Mouse (Mus musculus) stomach, postnatal 0 days (tissue): Measurements from ENCODE around the gene Fip1l1.

Experiments
- CTCF ChIP-seq: IDR thresholded peaks from 2 replicates; pipeline ENCODE4 v1.5.1; 2016; ENCODE audit warnings: antibody characterized with exemption, low read depth, mild to moderate bottlenecking, moderate library complexity
- EP300 ChIP-seq: optimal IDR thresholded peaks from 2 replicates; pipeline ENCODE3; 2016; ENCODE audit warnings: antibody characterized with exemption

GRCm38 (mm10) chr5:74618573-74619059 lies 83.4 kb downstream of the Fip1l1 start:
- peak; percentile 72 for TF ChIP-seq CTCF
- no peak for TF ChIP-seq EP300
